Mouse (Mus musculus) hindbrain, embryonic 14.5 days (tissue): ENCODE measurements at regions not wholly inside any gene's neighbourhood (a gene's known extent, or its start where the extent isn't known, plus 50 kb on each side); places are given as distances from the start of the nearest gene placed in this dataset.

ENCODE experiments used
- ATAC-seq: fragments of 200-750 bp; cut with Nextera tagmentation; 2 replicates; pipeline ENCODE4 v1.8.0; 2017; ENCODE audit warnings: moderate number of reproducible peaks, mild to moderate bottlenecking, moderate TSS enrichment, moderate library complexity; ENCODE audit not compliant: low FRiP score
- DNase-seq: peaks from one replicate; pipeline ENCODE4 v3.0.0-alpha.2; 2015; ENCODE audit warnings: low spot score
- H3K27ac ChIP-seq: fragments of 300-500 bp; sonication (generic); 2 replicates; pipeline ENCODE4 v1.5.1; 2014; ENCODE audit warnings: mild to moderate bottlenecking, moderate library complexity
- H3K27me3 ChIP-seq: fragments of 300-500 bp; sonication (generic); 2 replicates; pipeline ENCODE4 v1.6.1; 2014; ENCODE audit warnings: mild to moderate bottlenecking, low read length, mixed read lengths; ENCODE audit not compliant: control insufficient read depth, insufficient read depth
- H3K36me3 ChIP-seq: fragments of 300-500 bp; sonication (generic); replicated peaks from 2 replicates; pipeline ENCODE4 v1.6.1; 2014; ENCODE audit not compliant: control insufficient read depth, insufficient read depth
- H3K4me1 ChIP-seq: fragments of 300-500 bp; sonication (generic); replicated peaks from 2 replicates; pipeline ENCODE4 v1.6.1; 2014; ENCODE audit warnings: antibody characterized with exemption, low read length, mixed read lengths; ENCODE audit not compliant: control insufficient read depth, insufficient read depth
- H3K4me2 ChIP-seq: fragments of 300-500 bp; sonication (generic); replicated peaks from 2 replicates; pipeline ENCODE4 v1.6.1; 2014; ENCODE audit warnings: mild to moderate bottlenecking, moderate library complexity
- H3K4me3 ChIP-seq: fragments of 300-500 bp; sonication (generic); replicated peaks from 2 replicates; pipeline ENCODE4 v1.5.1; 2014; ENCODE audit warnings: mild to moderate bottlenecking, low read length
- H3K9ac ChIP-seq: fragments of 300-500 bp; sonication (generic); 2 replicates; pipeline ENCODE4 v1.6.1; 2014
- H3K9me3 ChIP-seq: fragments of 300-500 bp; sonication (generic); 2 replicates; pipeline ENCODE4 v1.6.1; 2016; ENCODE audit warnings: low read length; ENCODE audit not compliant: control insufficient read depth
- WGBS: fragments of 180-500 bp; shearing (Covaris S2); extraction: QIAGEN DNeasy Blood & Tissue Kit; methylation state at CpG from one replicate; pipeline ENCODE4 v1.1.7; 2014; 5-methylcytosine and 5-hydroxymethylcytosine counted together

DNA sequence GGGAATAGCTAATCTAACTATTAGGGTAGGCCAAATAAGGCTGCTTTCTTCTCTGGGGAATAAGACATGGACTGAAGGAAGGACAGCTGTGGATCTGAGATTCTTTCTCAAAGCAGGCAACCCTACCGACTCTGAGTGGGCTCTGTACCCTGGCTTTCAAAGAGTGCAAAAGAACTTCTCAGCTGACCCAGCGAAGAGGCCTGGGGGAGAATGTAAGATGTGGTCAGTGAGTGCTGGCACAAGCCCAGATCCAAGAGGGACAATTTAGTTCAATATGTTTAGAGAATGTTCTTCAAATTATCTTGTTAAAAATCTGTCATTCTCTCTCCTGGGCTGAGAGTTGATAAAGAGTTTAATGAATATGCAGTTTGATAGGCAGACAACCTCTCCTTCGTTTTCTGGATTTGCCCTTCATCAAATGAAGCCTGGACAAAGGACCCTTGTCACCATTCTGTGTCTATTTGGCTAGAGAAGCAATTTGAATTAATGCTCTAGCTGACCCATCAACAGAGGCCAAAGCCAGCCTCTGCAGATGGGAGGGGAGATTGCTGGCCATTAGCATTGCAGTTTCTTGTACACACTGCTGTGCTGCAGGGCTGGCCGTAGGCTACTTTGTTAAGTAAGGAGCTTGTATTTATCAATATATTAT lies 509.8 kb downstream of the Igsf11 start:
- Histone ChIP-seq H3K36me3 (no peaks in the 10 kb centered on the region), H3K27me3 (no peaks in the 10 kb centered on the region), H3K9ac (no peak overlapping the region), H3K27ac (no peak overlapping the region), H3K4me3 (no peak overlapping the region), H3K9me3 (no peaks in the 10 kb centered on the region), H3K4me2 (no peak overlapping the region), H3K4me1 (no peaks in the 10 kb centered on the region; the same call in 1 of the 2 replicates)
- 52% methylated on average over 4 of the region's 4 CpGs for WGBS
- no peak for DNase-seq
- peak; percentile 68; the same call in 1 of the 2 replicates for ATAC-seq

DNA sequence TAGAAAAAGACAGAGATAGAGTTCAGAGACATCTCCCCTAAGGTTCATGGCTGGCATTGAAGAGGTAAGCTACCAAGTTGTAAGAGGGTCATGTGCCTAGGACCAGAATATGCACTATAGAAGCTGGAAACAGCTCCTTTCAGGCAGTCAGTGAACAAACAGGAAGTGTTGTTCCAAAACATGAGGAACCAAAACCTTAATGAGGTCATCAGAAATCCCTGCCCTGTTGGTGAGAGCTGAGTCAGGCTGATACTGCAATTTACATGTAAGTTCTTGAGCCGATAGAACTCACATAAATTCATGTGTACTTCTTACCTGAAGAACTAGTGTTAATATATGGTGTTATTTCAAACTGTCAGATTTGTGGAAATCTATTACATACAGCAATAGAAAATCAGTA lies 539.1 kb downstream of the Igsf11 start:
- H3K27ac ChIP-seq: no peak overlapping the region
- H3K4me3 ChIP-seq: no peak overlapping the region
- 98% methylated on average over 1 of the region's 1 CpGs for WGBS
- H3K9me3 ChIP-seq: no peaks in the 10 kb centered on the region
- H3K4me2 ChIP-seq: no peak overlapping the region
- DNase-seq: no peak
- no peak overlapping the region for H3K9ac ChIP-seq
- no peaks in the 10 kb centered on the region for H3K36me3 ChIP-seq
- no peak for ATAC-seq
- no peaks in the 10 kb centered on the region for H3K27me3 ChIP-seq
- no peaks in the 10 kb centered on the region for H3K4me1 ChIP-seq

DNA sequence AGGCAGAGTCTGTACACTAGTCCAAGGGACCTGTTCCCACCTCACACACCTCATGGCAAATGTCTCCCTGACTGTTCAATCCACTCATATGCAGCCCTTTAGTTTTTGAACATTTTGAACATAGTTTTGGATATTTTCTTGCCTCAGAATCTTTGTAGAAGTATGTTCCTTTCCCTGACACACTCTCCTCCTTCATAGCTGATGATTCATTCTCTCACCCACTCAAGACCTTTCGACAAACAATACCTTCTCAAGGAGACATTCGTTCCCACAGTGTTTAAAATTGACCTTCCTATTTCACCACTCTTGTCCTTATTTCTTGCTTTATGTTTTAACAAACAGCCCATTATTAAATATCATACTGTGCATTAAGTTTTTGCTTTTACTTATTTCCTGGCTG lies 538.4 kb upstream of the Lsamp start:
- Histone ChIP-seq H3K27me3 (no peaks in the 10 kb centered on the region), H3K4me1 (no peaks in the 10 kb centered on the region)
- WGBS: 88% methylated on average over 2 of the region's 2 CpGs

DNA sequence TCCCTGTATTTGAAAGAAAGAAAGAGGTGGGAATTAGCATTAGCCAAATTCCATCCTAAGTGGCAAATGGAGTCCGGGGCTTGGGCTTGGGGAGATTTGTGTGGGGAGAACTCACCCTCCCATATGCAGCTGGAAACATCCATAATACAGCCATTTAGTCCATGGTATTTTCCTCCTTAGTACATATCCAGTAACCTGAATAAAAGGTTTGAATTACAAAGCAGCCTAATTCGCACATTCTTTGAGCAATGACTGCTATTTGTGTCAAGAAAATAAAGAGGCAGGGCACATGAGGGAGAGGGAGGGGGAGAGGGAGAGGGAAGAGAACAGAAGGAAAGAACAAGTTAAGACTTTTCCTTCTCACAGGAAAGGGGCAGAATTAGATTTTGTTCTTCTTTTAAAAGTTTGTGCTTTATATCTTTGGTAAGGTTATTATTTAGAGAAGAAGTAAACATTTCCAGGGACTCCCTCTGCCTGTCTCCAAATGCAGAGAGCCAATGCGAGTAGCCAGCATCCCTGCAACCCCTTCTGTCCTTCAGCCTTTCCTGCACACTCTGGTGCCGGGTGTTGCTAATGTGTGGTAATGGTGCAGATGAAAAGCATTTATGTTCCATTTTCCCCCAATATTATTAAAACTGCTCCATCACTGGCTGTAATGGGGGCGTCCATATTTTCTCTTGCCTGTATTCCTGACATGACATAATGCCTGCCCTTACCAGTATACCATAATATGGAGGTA lies 530.6 kb upstream of the Lsamp start:
- Histone ChIP-seq H3K4me1 (no peaks in the 10 kb centered on the region), H3K4me2 (no peak overlapping the region), H3K36me3 (no peaks in the 10 kb centered on the region), H3K27ac (no peak overlapping the region), H3K4me3 (no peak overlapping the region), H3K27me3 (no peaks in the 10 kb centered on the region), H3K9me3 (no peaks in the 10 kb centered on the region), H3K9ac (no peak overlapping the region)
- DNase-seq: no peak
- no peak for ATAC-seq
- WGBS: 62% methylated on average over 5 of the region's 5 CpGs

More for the DNA sequence above, 538.4 kb upstream of the Lsamp start:
- no peak overlapping the region for H3K27ac ChIP-seq
- H3K4me3 ChIP-seq: no peak overlapping the region
- H3K9me3 ChIP-seq: no peaks in the 10 kb centered on the region
- H3K4me2 ChIP-seq: no peak overlapping the region
- no peak overlapping the region for H3K9ac ChIP-seq
- ATAC-seq: no peak
- no peaks in the 10 kb centered on the region for H3K36me3 ChIP-seq
- DNase-seq: no peak
